Mouse (Mus musculus): ENCODE results near the gene Slc4a2. TPM values are rescaled to one million over a fixed set of nuclear protein-coding genes. Genes with fewer than 3 reads are reported as not detected.

Slc4a2 gene
- polyA plus RNA-seq, 1 experiment = 96.4 TPM

DNA sequence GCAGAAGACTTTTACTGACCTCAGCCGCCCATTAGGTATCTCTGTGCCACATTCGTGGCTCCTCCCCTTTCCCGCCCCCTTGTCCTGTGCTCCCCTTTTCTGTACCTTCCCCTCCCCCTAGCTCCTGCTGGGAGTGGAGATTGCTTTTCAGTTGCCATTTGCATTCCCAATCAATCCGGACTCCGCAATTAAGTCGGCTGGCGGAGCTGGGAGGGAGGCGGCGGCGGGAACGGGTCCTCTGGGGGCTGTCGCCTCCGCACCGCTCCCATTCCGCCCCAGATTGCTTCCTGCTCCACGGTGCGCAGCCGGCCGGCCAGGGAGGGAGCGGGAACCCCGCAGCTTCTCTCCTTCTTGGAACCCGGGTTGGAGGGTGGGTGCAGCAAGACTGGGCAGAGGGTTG, 61.3 kb downstream of the Slc4a2 start:
- H3K36me3 ChIP-seq (ENCODE audit: control insufficient read depth, insufficient read depth) = peaks cover 25% of the 10 kb centered on the region
- H3K4me2 ChIP-seq (ENCODE audit: low read depth) = no peak overlapping the region
- H3ac ChIP-seq (ENCODE audit: control insufficient read depth, insufficient read length) = no peak overlapping the region
- H3K79me2 ChIP-seq (ENCODE audit: control insufficient read depth, insufficient read depth) = peaks cover 5% of the 10 kb centered on the region
- no peaks in the 10 kb centered on the region for H3K27me3 ChIP-seq (ENCODE audit: control insufficient read depth, insufficient read depth, insufficient read length)
- H3K4me3 ChIP-seq = no peak overlapping the region
- TF ChIP-seq MYOD1 (IDR thresholded peaks at IDR 0.05; ENCODE audit: control insufficient read depth in 1 of 3, insufficient read length in 2 of 3, low read depth in 2 of 3) (no peak), TCF12 (IDR thresholded peaks at IDR 0.05; ENCODE audit: insufficient read depth, poor library complexity, severe bottlenecking) (no peak), POLR2A (IDR thresholded peaks at IDR 0.05; ENCODE audit: insufficient read length, low read depth) (no peak), CEBPB (IDR thresholded peaks at IDR 0.05; ENCODE audit: insufficient read depth, poor library complexity, severe bottlenecking) (no peak), MYOG (IDR thresholded peaks at IDR 0.05; ENCODE audit: control insufficient read depth in 1 of 3, insufficient read depth in 1 of 3, insufficient read length in 2 of 3, low read depth in 2 of 3) (no peak), MAX (IDR thresholded peaks at IDR 0.05; ENCODE audit: low read depth) (no peak), POLR2AphosphoS2 (IDR thresholded peaks at IDR 0.05; ENCODE audit: insufficient read length, low read depth) (no peak), E2F4 (IDR thresholded peaks at IDR 0.05; ENCODE audit: insufficient read depth) (no peak), TCF3 (IDR thresholded peaks at IDR 0.05; ENCODE audit: insufficient read length, low read depth) (no peak), USF1 (IDR thresholded peaks at IDR 0.05; ENCODE audit: low read depth) (no peak), SRF (IDR thresholded peaks at IDR 0.05; ENCODE audit: control insufficient read depth, insufficient read length, low read depth) (no peak), REST (IDR thresholded peaks at IDR 0.05; ENCODE audit: insufficient read depth, insufficient read length) (no peak)

- Histone ChIP-seq H3K36me3 (ENCODE audit: control insufficient read depth, insufficient read depth) (peaks cover 22% of the 10 kb centered on the region), H3ac (ENCODE audit: control insufficient read depth, insufficient read length) (no peak overlapping the region), H3K4me2 (ENCODE audit: low read depth) (no peak overlapping the region), H3K79me2 (ENCODE audit: control insufficient read depth, insufficient read depth) (peaks cover 5% of the 10 kb centered on the region), H3K4me3 (no peak overlapping the region), H3K27me3 (ENCODE audit: control insufficient read depth, insufficient read depth, insufficient read length) (no peaks in the 10 kb centered on the region)
- TF ChIP-seq CEBPB (IDR thresholded peaks at IDR 0.05; ENCODE audit: insufficient read depth, poor library complexity, severe bottlenecking) (no peak), USF1 (IDR thresholded peaks at IDR 0.05; ENCODE audit: low read depth) (no peak), REST (IDR thresholded peaks at IDR 0.05; ENCODE audit: insufficient read depth, insufficient read length) (no peak), POLR2AphosphoS2 (IDR thresholded peaks at IDR 0.05; ENCODE audit: insufficient read length, low read depth) (no peak), MYOD1 (IDR thresholded peaks at IDR 0.05; ENCODE audit: control insufficient read depth in 1 of 3, insufficient read length in 2 of 3, low read depth in 2 of 3) (no peak), TCF12 (IDR thresholded peaks at IDR 0.05; ENCODE audit: insufficient read depth, poor library complexity, severe bottlenecking) (no peak), POLR2A (IDR thresholded peaks at IDR 0.05; ENCODE audit: insufficient read length, low read depth) (no peak), SRF (IDR thresholded peaks at IDR 0.05; ENCODE audit: control insufficient read depth, insufficient read length, low read depth) (no peak), MYOG (IDR thresholded peaks at IDR 0.05; ENCODE audit: control insufficient read depth in 1 of 3, insufficient read depth in 1 of 3, insufficient read length in 2 of 3, low read depth in 2 of 3) (no peak), E2F4 (IDR thresholded peaks at IDR 0.05; ENCODE audit: insufficient read depth) (no peak), TCF3 (IDR thresholded peaks at IDR 0.05; ENCODE audit: insufficient read length, low read depth) (no peak), MAX (IDR thresholded peaks at IDR 0.05; ENCODE audit: low read depth) (no peak)
These were observed 62.5 kb downstream of the Slc4a2 start for GRCm38 (mm10) chr5:24486097-24486496.

GRCm38 (mm10) chr5:24486738-24487137, 63.1 kb downstream of the Slc4a2 start:
- H3ac ChIP-seq (ENCODE audit: control insufficient read depth, insufficient read length) = no peak overlapping the region
- peaks cover 5% of the 10 kb centered on the region for H3K79me2 ChIP-seq (ENCODE audit: control insufficient read depth, insufficient read depth)
- no peak for TF ChIP-seq MYOD1 (IDR thresholded peaks at IDR 0.05; ENCODE audit: control insufficient read depth in 1 of 3, insufficient read length in 2 of 3, low read depth in 2 of 3)
- TF ChIP-seq POLR2AphosphoS2 (IDR thresholded peaks at IDR 0.05; ENCODE audit: insufficient read length, low read depth) = no peak
- no peak for TF ChIP-seq E2F4 (IDR thresholded peaks at IDR 0.05; ENCODE audit: insufficient read depth)
- no peak for TF ChIP-seq REST (IDR thresholded peaks at IDR 0.05; ENCODE audit: insufficient read depth, insufficient read length)
- no peak for TF ChIP-seq USF1 (IDR thresholded peaks at IDR 0.05; ENCODE audit: low read depth)
- no peak for TF ChIP-seq CEBPB (IDR thresholded peaks at IDR 0.05; ENCODE audit: insufficient read depth, poor library complexity, severe bottlenecking)
- no peak for TF ChIP-seq TCF3 (IDR thresholded peaks at IDR 0.05; ENCODE audit: insufficient read length, low read depth)
- no peak for TF ChIP-seq TCF12 (IDR thresholded peaks at IDR 0.05; ENCODE audit: insufficient read depth, poor library complexity, severe bottlenecking)
- TF ChIP-seq SRF (IDR thresholded peaks at IDR 0.05; ENCODE audit: control insufficient read depth, insufficient read length, low read depth) = no peak
- no peak for TF ChIP-seq MAX (IDR thresholded peaks at IDR 0.05; ENCODE audit: low read depth)
- no peak for TF ChIP-seq MYOG (IDR thresholded peaks at IDR 0.05; ENCODE audit: control insufficient read depth in 1 of 3, insufficient read depth in 1 of 3, insufficient read length in 2 of 3, low read depth in 2 of 3)
- TF ChIP-seq POLR2A (IDR thresholded peaks at IDR 0.05; ENCODE audit: insufficient read length, low read depth) = no peak
- H3K4me2 ChIP-seq (ENCODE audit: low read depth) = no peak overlapping the region
- H3K4me3 ChIP-seq = no peak overlapping the region
- H3K27me3 ChIP-seq (ENCODE audit: control insufficient read depth, insufficient read depth, insufficient read length) = no peaks in the 10 kb centered on the region
- H3K36me3 ChIP-seq (ENCODE audit: control insufficient read depth, insufficient read depth) = peaks cover 22% of the 10 kb centered on the region

DNA sequence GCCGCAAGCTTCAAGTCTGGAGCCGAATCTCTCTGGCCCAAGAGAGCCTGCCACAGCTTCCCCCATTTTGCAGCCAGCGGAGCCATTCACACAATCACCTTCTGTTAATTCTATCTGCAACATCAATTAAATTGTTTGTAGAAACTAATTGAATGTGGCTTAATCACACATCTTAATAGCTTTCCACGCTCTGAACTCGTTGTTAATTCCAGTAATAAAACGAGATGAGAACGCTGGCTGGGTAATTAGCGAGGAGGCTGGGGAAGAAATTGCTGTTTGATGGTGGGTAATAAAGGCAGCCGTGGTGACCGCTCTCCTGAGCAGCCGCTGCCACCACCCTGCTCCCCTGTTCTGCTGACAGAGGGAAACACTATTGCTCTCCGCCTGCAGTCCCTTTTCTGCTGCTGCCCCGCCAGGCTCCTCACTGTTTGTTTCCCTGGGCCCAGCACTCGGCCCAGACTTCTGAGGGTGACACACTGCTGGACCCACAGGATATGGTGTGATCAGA, 66.8 kb downstream of the Slc4a2 start:
- Histone ChIP-seq H3K79me2 (ENCODE audit: control insufficient read depth, insufficient read depth) (peaks cover 5% of the 10 kb centered on the region), H3K27me3 (ENCODE audit: control insufficient read depth, insufficient read depth, insufficient read length) (no peaks in the 10 kb centered on the region), H3K4me3 (no peak overlapping the region), H3K4me2 (ENCODE audit: low read depth) (no peak overlapping the region), H3ac (ENCODE audit: control insufficient read depth, insufficient read length) (no peak overlapping the region), H3K36me3 (ENCODE audit: control insufficient read depth, insufficient read depth) (peaks cover 22% of the 10 kb centered on the region)
- TF ChIP-seq E2F4 (IDR thresholded peaks at IDR 0.05; ENCODE audit: insufficient read depth) = no peak
- TF ChIP-seq TCF12 (IDR thresholded peaks at IDR 0.05; ENCODE audit: insufficient read depth, poor library complexity, severe bottlenecking) = no peak
- no peak for TF ChIP-seq TCF3 (IDR thresholded peaks at IDR 0.05; ENCODE audit: insufficient read length, low read depth)
- no peak for TF ChIP-seq MYOD1 (IDR thresholded peaks at IDR 0.05; ENCODE audit: control insufficient read depth in 1 of 3, insufficient read length in 2 of 3, low read depth in 2 of 3)
- no peak for TF ChIP-seq POLR2A (IDR thresholded peaks at IDR 0.05; ENCODE audit: insufficient read length, low read depth)
- TF ChIP-seq REST (IDR thresholded peaks at IDR 0.05; ENCODE audit: insufficient read depth, insufficient read length) = no peak
- no peak for TF ChIP-seq POLR2AphosphoS2 (IDR thresholded peaks at IDR 0.05; ENCODE audit: insufficient read length, low read depth)
- TF ChIP-seq CEBPB (IDR thresholded peaks at IDR 0.05; ENCODE audit: insufficient read depth, poor library complexity, severe bottlenecking) = no peak

Other genes starting within 250 kb of the Slc4a2 start
- gene Kcnh2, start 72.2 kb upstream of the Slc4a2 start, polyA plus RNA-seq (2012; fragmentation: generic; extraction: Trizol) = 10.3 TPM
- gene Nos3, start 59.0 kb upstream of the Slc4a2 start, polyA plus RNA-seq (2012; fragmentation: generic; extraction: Trizol) = 0.92 TPM
- 4.0 TPM for gene Atg9b, start 31.7 kb upstream of the Slc4a2 start, polyA plus RNA-seq (2012; fragmentation: generic; extraction: Trizol)
- 37.7 TPM for gene Abcb8, start 30.2 kb upstream of the Slc4a2 start, polyA plus RNA-seq (2012; fragmentation: generic; extraction: Trizol)
- 0.24 TPM for gene Asic3, start 10.4 kb upstream of the Slc4a2 start, polyA plus RNA-seq (2012; fragmentation: generic; extraction: Trizol)
- gene Cdk5, start 307 bp upstream of the Slc4a2 start, polyA plus RNA-seq (2012; fragmentation: generic; extraction: Trizol) = 30.0 TPM
- gene Fastk, start 21.4 kb downstream of the Slc4a2 start, polyA plus RNA-seq (2012; fragmentation: generic; extraction: Trizol) = 124 TPM
- 14.2 TPM for gene Tmub1, start 24.0 kb downstream of the Slc4a2 start, polyA plus RNA-seq (2012; fragmentation: generic; extraction: Trizol)
- 119 TPM for gene Agap3, start 28.3 kb downstream of the Slc4a2 start, polyA plus RNA-seq (2012; fragmentation: generic; extraction: Trizol)
- gene Gbx1, start 103.4 kb downstream of the Slc4a2 start, polyA plus RNA-seq (2012; fragmentation: generic; extraction: Trizol) = 2.5 TPM
- gene Asb10, start 117.1 kb downstream of the Slc4a2 start, polyA plus RNA-seq (2012; fragmentation: generic; extraction: Trizol) = 0.77 TPM
- gene 4931409K22Rik, start 133.0 kb downstream of the Slc4a2 start, polyA plus RNA-seq (2012; fragmentation: generic; extraction: Trizol) = not detected
- 137 TPM for gene Abcf2, start 153.6 kb downstream of the Slc4a2 start, polyA plus RNA-seq (2012; fragmentation: generic; extraction: Trizol)
- 39.5 TPM for gene Chpf2, start 162.9 kb downstream of the Slc4a2 start, polyA plus RNA-seq (2012; fragmentation: generic; extraction: Trizol)
- gene Smarcd3, start 200.6 kb downstream of the Slc4a2 start, polyA plus RNA-seq (2012; fragmentation: generic; extraction: Trizol) = 128 TPM

All from myocyte (in vitro differentiated cells).